In genomic region chr2:181319248-181320102, GRCm38 (mm10) we compare ENCODE assay signal across 8 mouse cellular contexts. TPM values are rescaled to one million over a fixed set of nuclear protein-coding genes. Genes with fewer than 3 reads are reported as not detected.
A peak's percentile ranks its signal among the peaks of the same experiment; 100 is the strongest.
DNase-seq lines count a peak whose midpoint lies in the region; ATAC-seq lines count a peak whose summit lies in the region.

Gene Rtel1, plus strand, starts transcription at chr2:181319739.

- peak; percentile 88 for DNase-seq in CD4-positive helper T cell, adult 2 months (ENCODE audit: low read depth, low spot score)
- peak; percentile 72 for DNase-seq in brain, embryonic 18.5 days (ENCODE audit: low read depth, low spot score)
- peak; percentile 89 for DNase-seq in kidney, postnatal 10 days
- DNase-seq in liver, embryonic 13.5 days = peak; percentile 77
- peak; percentile 93 for DNase-seq in neural tube, embryonic 10.5 days (ENCODE audit: extremely low spot score, low spot score)

- H3K9ac ChIP-seq in heart, embryonic 13.5 days = peak within 1 kb of the TSS; percentile 84
- peak within 1 kb of the TSS; percentile 81 for H3K9ac ChIP-seq in liver, embryonic 13.5 days
- peak within 1 kb of the TSS; percentile 73 for H3K9ac ChIP-seq in stomach, embryonic 16.5 days (ENCODE audit: low read length)

- WGBS in heart, embryonic 13.5 days = 7% methylated on average over 40 of the region's 40 CpGs
- 4% methylated on average over 40 of the region's 40 CpGs for WGBS in liver, embryonic 13.5 days (ENCODE audit: insufficient replicate concordance)
- WGBS in stomach, embryonic 16.5 days = 5% methylated on average over 40 of the region's 40 CpGs

- ATAC-seq in erythroid progenitor cell, adult 5-6 weeks (replicated peaks; ENCODE audit: low FRiP score, poor library complexity, severe bottlenecking) = peak; percentile 95
- ATAC-seq in heart, embryonic 13.5 days (ENCODE audit: extremely low read depth, insufficient number of reproducible peaks, low FRiP score, low TSS enrichment) = peak; percentile 72; the same call in 1 of the 2 replicates
- peak; percentile 93 for ATAC-seq in liver, embryonic 13.5 days (ENCODE audit: low read depth)
- ATAC-seq in stomach, embryonic 16.5 days (ENCODE audit: insufficient read depth, low FRiP score) = peak; percentile 89

- H3K4me1 ChIP-seq in heart, embryonic 13.5 days = peaks cover 15% of the 10 kb centered on the region
- peaks cover 18% of the 10 kb centered on the region for H3K4me1 ChIP-seq in liver, embryonic 13.5 days (replicated peaks)
- peaks cover 7% of the 10 kb centered on the region; the same call in 1 of the 2 replicates for H3K4me1 ChIP-seq in stomach, embryonic 16.5 days (ENCODE audit: control insufficient read depth, insufficient read depth, low read length)

- H3K27me3 ChIP-seq in heart, embryonic 13.5 days (replicated peaks) = peaks cover 34% of the 10 kb centered on the region
- peaks cover 41% of the 10 kb centered on the region for H3K27me3 ChIP-seq in liver, embryonic 13.5 days
- H3K27me3 ChIP-seq in stomach, embryonic 16.5 days (ENCODE audit: control insufficient read depth, insufficient read depth, low read length) = peaks cover 7% of the 10 kb centered on the region

- peak within 1 kb of the TSS; percentile 61 for H3K4me3 ChIP-seq in heart, embryonic 13.5 days
- H3K4me3 ChIP-seq in liver, embryonic 13.5 days (replicated peaks) = peak within 1 kb of the TSS; percentile 74
- peak within 1 kb of the TSS; percentile 65 for H3K4me3 ChIP-seq in stomach, embryonic 16.5 days (replicated peaks; ENCODE audit: low read length)

- H3K27ac ChIP-seq in heart, embryonic 13.5 days (replicated peaks) = peak within 1 kb of the TSS; percentile 76
- H3K27ac ChIP-seq in liver, embryonic 13.5 days = peak within 1 kb of the TSS; percentile 94
- H3K27ac ChIP-seq in stomach, embryonic 16.5 days (ENCODE audit: low read length) = peak within 1 kb of the TSS; percentile 64; the same call in 1 of the 2 replicates

- H3K9me3 ChIP-seq in heart, embryonic 13.5 days = no peaks in the 10 kb centered on the region
- H3K9me3 ChIP-seq in liver, embryonic 13.5 days (replicated peaks) = no peaks in the 10 kb centered on the region
- H3K9me3 ChIP-seq in stomach, embryonic 16.5 days (replicated peaks; ENCODE audit: control insufficient read depth, low read length) = no peaks in the 10 kb centered on the region

- peak within 1 kb of the TSS; percentile 87 for H3K4me2 ChIP-seq in heart, embryonic 13.5 days
- H3K4me2 ChIP-seq in liver, embryonic 13.5 days = peak within 1 kb of the TSS; percentile 89
- peak within 1 kb of the TSS; percentile 60 for H3K4me2 ChIP-seq in stomach, embryonic 16.5 days (ENCODE audit: low read depth, low read length)

- peaks cover 32% of the 10 kb centered on the region for H3K36me3 ChIP-seq in heart, embryonic 13.5 days
- peaks cover 27% of the 10 kb centered on the region for H3K36me3 ChIP-seq in liver, embryonic 13.5 days
- H3K36me3 ChIP-seq in stomach, embryonic 16.5 days (ENCODE audit: control insufficient read depth, insufficient read depth, low read length) = no peaks in the 10 kb centered on the region

RNA-seq across cellular contexts. Expression of gene Rtel1, which starts in this region (rescaled TPM):
- total RNA-seq in erythroid progenitor cell, adult 5-6 weeks (2015; ENCODE audit: low replicate concordance) = 63.3 and 80.4 TPM in 2 replicates
- 52.0 and 60.7 TPM in 2 replicates for total RNA-seq in erythroid progenitor cell, adult 5-6 weeks (2017; ENCODE audit: low replicate concordance)
- polyA plus RNA-seq in heart, embryonic 13.5 days (2015; fragmentation: Nextera tagmentation; extraction: Ambion mirVana) = 23.1 and 26.5 TPM in 2 replicates
- 24.5 and 26.2 TPM in 2 replicates for polyA plus RNA-seq in liver, embryonic 13.5 days (2015; fragmentation: Nextera tagmentation; extraction: Ambion mirVana)
- polyA plus RNA-seq in stomach, embryonic 16.5 days (2015; fragmentation: Nextera tagmentation; extraction: Ambion mirVana) = 33.8 and 39.0 TPM in 2 replicates

Comparison
In these comparisons a context has a peak if more than half of its experiments do, and no peak if none do; other contexts are left out.
1. Peak in every context shown above with its lines: DNase-seq, ATAC-seq, H3K4me3 ChIP-seq and H3K27ac ChIP-seq.